ENCODE assay signal across 14 mouse cellular contexts in the genomic region with DNA sequence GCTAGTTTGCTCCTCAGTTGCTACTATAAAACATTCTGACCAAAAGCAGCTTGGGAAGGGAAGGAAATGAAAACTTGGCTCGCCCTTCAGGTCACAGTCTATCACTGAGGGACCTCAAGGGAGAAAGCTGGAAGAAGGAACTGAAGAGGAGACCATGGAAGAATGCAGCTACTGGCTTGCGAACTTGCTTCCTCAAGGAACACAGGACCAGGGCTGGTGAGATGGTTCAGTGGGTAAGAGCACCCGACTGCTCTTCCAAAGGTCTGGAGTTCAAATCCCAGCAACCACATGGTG.
"Had no signal": no experiment of that assay in that cellular context is flagged by ENCODE, and none has a peak within 500 bp of the region (broad histone marks: within the 10 kb centered on the region; RNA-seq: fewer than 3 reads in every experiment).

No protein-coding gene starts in this region.

- H3K4me2 ChIP-seq: neural tube, embryonic 15.5 days; stomach, embryonic 15.5 days had no signal

- H3K36me3 ChIP-seq: neural tube, embryonic 15.5 days; stomach, embryonic 15.5 days had no signal

- H3K4me1 ChIP-seq: neural tube, embryonic 15.5 days; stomach, embryonic 15.5 days had no signal

- H3K9me3 ChIP-seq: neural tube, embryonic 15.5 days; stomach, embryonic 15.5 days had no signal

- H3K9ac ChIP-seq: neural tube, embryonic 15.5 days; stomach, embryonic 15.5 days had no signal

- DNase-seq: retina, postnatal 1 day; right cerebral cortex, adult 18-20 months; right cerebral cortex, postnatal 14 days; right cerebral cortex, postnatal 4 days; spleen, adult 18-20 months; thymus, adult 18-20 months; thymus, adult 2 months; thymus, postnatal 14 days; thymus, postnatal 25 days; thymus, postnatal 36 days; thymus, postnatal 4 days had no signal

- H3K27me3 ChIP-seq: neural tube, embryonic 15.5 days; stomach, embryonic 15.5 days had no signal

- H3K27ac ChIP-seq: neural tube, embryonic 15.5 days; stomach, embryonic 15.5 days; stomach, postnatal 0 days had no signal

- H3K4me3 ChIP-seq: neural tube, embryonic 15.5 days; stomach, embryonic 15.5 days had no signal
